14 mouse cellular contexts compared by ENCODE assay signal in the genomic region with DNA sequence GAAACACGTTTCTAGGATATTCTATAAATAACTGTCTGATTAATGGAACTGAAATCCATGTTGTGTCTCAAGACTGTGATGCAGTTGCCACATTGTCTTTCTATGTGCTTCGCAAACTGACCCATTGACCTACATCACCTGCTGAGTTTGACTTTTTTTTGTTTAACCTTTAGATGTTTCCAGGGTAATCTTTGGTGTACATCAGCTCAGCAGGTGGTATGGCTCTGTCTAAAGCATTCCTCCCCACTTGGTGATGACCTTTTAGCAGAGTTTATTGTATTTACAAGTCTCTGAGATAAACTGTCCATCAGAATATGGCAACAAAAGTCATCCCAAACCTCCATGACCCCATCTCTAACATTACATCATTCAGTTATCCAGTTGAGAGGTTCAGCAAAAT.
DNase-seq lines count a peak whose midpoint lies in the region.
"Had no signal": no experiment of that assay in that cellular context is flagged by ENCODE, and none has a peak within 500 bp of the region (broad histone marks: within the 10 kb centered on the region; RNA-seq: fewer than 3 reads in every experiment).

No protein-coding gene starts in this region.

- DNase-seq in embryo, embryonic 10 days (ENCODE audit: low spot score), result peak; percentile 21
- DNase-seq in embryo, embryonic 11 days, result no peak
- peak; percentile 72 for DNase-seq in R1 (ENCODE audit: low read depth, low spot score)
- no peak for DNase-seq in thymus, postnatal 0 days (ENCODE audit: low spot score)
- no peak for DNase-seq in thymus, postnatal 25 days
- DNase-seq: adrenal gland, adult 8-10 months; adrenal gland, postnatal 14 days; adrenal gland, postnatal 36 days; B cell, adult 2 months; cerebellum, adult 11-12 months; cerebellum, adult 2 months; cerebellum, adult 9-11 months; cerebellum, postnatal 14 days; cerebellum, postnatal 36 days had no signal

Comparison
In these comparisons a context has a peak if more than half of its experiments do, and no peak if none do; other contexts are left out.
1. DNase-seq: peak in embryo, embryonic 10 days (single experiment) and R1 (single experiment); none in embryo, embryonic 11 days (single experiment), thymus, postnatal 0 days (single experiment) and thymus, postnatal 25 days (single experiment).